Mouse (Mus musculus): ENCODE data around the gene Ttc28.

GRCm38 (mm10) chr5:110928289-110928688 is 48.7 kb downstream of the Ttc28 start:
- no peak for TF ChIP-seq MYOG (IDR thresholded peaks at IDR 0.05; ENCODE audit: control insufficient read depth, extremely low read depth, insufficient read length)
- TF ChIP-seq CTCF (IDR thresholded peaks at IDR 0.05; ENCODE audit: control insufficient read depth, insufficient read depth, insufficient read length), result no peak
- no peak for TF ChIP-seq MYOD1 (IDR thresholded peaks at IDR 0.05; ENCODE audit: control insufficient read depth, insufficient read length, low read depth)
- no peak for TF ChIP-seq USF1 (IDR thresholded peaks at IDR 0.05; ENCODE audit: low read depth)
